In genomic region chr2:50793616-50794015, GRCm38 (mm10) we compare ENCODE assay signal across 11 mouse cellular contexts.
DNase-seq lines count a peak whose midpoint lies in the region; ATAC-seq and TF ChIP-seq lines count a peak whose summit lies in the region.
"Had no signal": no experiment of that assay in that cellular context is flagged by ENCODE, and none has a peak within 500 bp of the region (broad histone marks: within the 10 kb centered on the region; RNA-seq: fewer than 3 reads in every experiment).

No protein-coding gene starts in this region.

- H3ac ChIP-seq in myocyte (ENCODE audit: control insufficient read depth, insufficient read length), result no peak overlapping the region

- ATAC-seq in monocyte, adult 5-6 weeks (replicated peaks; ENCODE audit: insufficient number of reproducible peaks, low FRiP score, low TSS enrichment, poor library complexity, severe bottlenecking), result no peak
- ATAC-seq in cerebellum, adult (ENCODE audit: insufficient number of reproducible peaks, low FRiP score, low TSS enrichment), result no peak

- TF ChIP-seq POLR2A in myocyte (IDR thresholded peaks at IDR 0.05; ENCODE audit: insufficient read length, low read depth), result no peak

- H3K4me2 ChIP-seq in myocyte (ENCODE audit: low read depth), result no peak overlapping the region
- H3K4me2 ChIP-seq: hindbrain, embryonic 14.5 days; lung, embryonic 15.5 days had no signal

- H3K36me3 ChIP-seq in myocyte (ENCODE audit: control insufficient read depth, insufficient read depth), result no peaks in the 10 kb centered on the region
- H3K36me3 ChIP-seq: lung, embryonic 15.5 days had no signal

- H3K27me3 ChIP-seq in myocyte (ENCODE audit: control insufficient read depth, insufficient read depth, insufficient read length), result no peaks in the 10 kb centered on the region
- H3K27me3 ChIP-seq: lung, embryonic 15.5 days had no signal

- peak; percentile 1 for DNase-seq in monocyte, adult 2 months (ENCODE audit: low read depth in 1 of 2, low spot score in 2 of 2)
- peak; percentile 20 for DNase-seq in adrenal gland, postnatal 14 days
- peak; percentile 84 for DNase-seq in gonadal fat pad, adult 2 months (ENCODE audit: low read depth)
- DNase-seq in spleen, postnatal 14 days (ENCODE audit: low spot score in 2 of 2), result no peak
- DNase-seq: cerebellum, postnatal 14 days; kidney, adult 8-10 months had no signal

- no peak overlapping the region for H3K4me3 ChIP-seq in myocyte
- H3K4me3 ChIP-seq: lung, embryonic 15.5 days had no signal

- no peaks in the 10 kb centered on the region for H3K79me2 ChIP-seq in myocyte (ENCODE audit: control insufficient read depth, insufficient read depth)

TF ChIP-seq in myocyte, 11 proteins besides CTCF, POLR2A, EP300 and RAD21:
- TF ChIP-seq MAX (IDR thresholded peaks at IDR 0.05; ENCODE audit: low read depth) (no peak), MYOD1 (IDR thresholded peaks at IDR 0.05; ENCODE audit: control insufficient read depth in 1 of 3, insufficient read length in 2 of 3, low read depth in 2 of 3) (peak in 2 of 3 experiments; percentile 12 to 60), CEBPB (IDR thresholded peaks at IDR 0.05; ENCODE audit: insufficient read depth, poor library complexity, severe bottlenecking) (peak; percentile 98)

Comparison
In these comparisons a context has a peak if more than half of its experiments do, and no peak if none do; other contexts are left out.
1. DNase-seq: peak in monocyte, adult 2 months (2 of 2), adrenal gland, postnatal 14 days (single experiment) and gonadal fat pad, adult 2 months (single experiment); none in spleen, postnatal 14 days (0 of 2).